Mouse (Mus musculus) brown adipose tissue, adult 24 weeks (tissue): Measurements from ENCODE around the gene Gm28051. TPM values are rescaled to one million over a fixed set of nuclear protein-coding genes. Genes with fewer than 3 reads are reported as not detected.

Experiments used
- H3K27ac ChIP-seq: fragments of 200-500 bp; replicated peaks from 2 replicates; pipeline ENCODE4 v1.5.1; 2012; ENCODE audit warnings: low read depth, mild to moderate bottlenecking, low read length
- H3K4me1 ChIP-seq: fragments of 200-500 bp; 2 replicates; pipeline ENCODE4 v1.6.1; 2012; ENCODE audit warnings: low read length, mixed read lengths; ENCODE audit not compliant: control insufficient read depth, insufficient read depth, insufficient read length
- H3K4me3 ChIP-seq: fragments of 200-500 bp; 2 replicates; pipeline ENCODE4 v1.5.1; 2012; ENCODE audit warnings: low read depth, mild to moderate bottlenecking, low read length, moderate library complexity; ENCODE audit not compliant: insufficient read depth
- polyA plus RNA-seq: library from polyadenylated mRNA; stranded (reverse); fragments of >200 nt; gene quantifications from 2 replicates; pipeline ENCODE4 v1.2.4, GENCODE M21; 2012; ENCODE audit not compliant: missing spikeins, insufficient read depth, insufficient read length

Gene Gm28051
- polyA plus RNA-seq, 1 experiment = not detected

GRCm38 (mm10) chr12:102705216-102705871, 52.2 kb downstream of the Gm28051 start:
- Histone ChIP-seq H3K27ac (0 out of 2 replicates have a peak overlapping the region, but pooled peaks have one; percentile 58), H3K4me1 (0 out of 2 replicates have a peak, but pooled peaks cover 2% of the 10 kb centered on the region), H3K4me3 (peak overlapping the region; percentile 76)

GRCm38 (mm10) chr12:102704457-102705198, 52.9 kb downstream of the Gm28051 start, which contains the start of gene Itpk1:
Gene Itpk1, minus strand, starts transcription at chr12:102704930.
- H3K4me1 ChIP-seq = peaks cover 4% of the 10 kb centered on the region
- peak within 1 kb of the TSS; percentile 98 for H3K4me3 ChIP-seq
- H3K27ac ChIP-seq = peak within 1 kb of the TSS; percentile 75

GRCm38 (mm10) chr12:102703921-102704408, 53.6 kb downstream of the Gm28051 start:
- Histone ChIP-seq H3K27ac (peak overlapping the region; percentile 75), H3K4me1 (peaks cover 8% of the 10 kb centered on the region), H3K4me3 (peak overlapping the region; percentile 98)

- Histone ChIP-seq H3K4me3 (peak overlapping the region; percentile 98), H3K4me1 (peaks cover 10% of the 10 kb centered on the region), H3K27ac (peak overlapping the region; percentile 75)
Observed at GRCm38 (mm10) chr12:102703441-102703840, 54.1 kb downstream of the Gm28051 start.

- peak overlapping the region; percentile 75 for H3K27ac ChIP-seq
- peaks cover 10% of the 10 kb centered on the region for H3K4me1 ChIP-seq
- H3K4me3 ChIP-seq = peak overlapping the region; percentile 98
Observed at GRCm38 (mm10) chr12:102703111-102703412, 54.5 kb downstream of the Gm28051 start.

GRCm38 (mm10) chr12:102702356-102703110, 55.0 kb downstream of the Gm28051 start:
- H3K4me3 ChIP-seq = peak overlapping the region; percentile 98
- H3K4me1 ChIP-seq = peaks cover 11% of the 10 kb centered on the region
- H3K27ac ChIP-seq = peak overlapping the region; percentile 75

- Histone ChIP-seq H3K4me3 (peak overlapping the region; percentile 98), H3K4me1 (peaks cover 19% of the 10 kb centered on the region), H3K27ac (peak overlapping the region; percentile 41)
Observed at GRCm38 (mm10) chr12:102701691-102702207, 55.8 kb downstream of the Gm28051 start.

GRCm38 (mm10) chr12:102700453-102700852, 57.1 kb downstream of the Gm28051 start:
- Histone ChIP-seq H3K4me3 (no peak overlapping the region), H3K4me1 (peaks cover 31% of the 10 kb centered on the region), H3K27ac (no peak overlapping the region)

GRCm38 (mm10) chr12:102699156-102699555, 58.4 kb downstream of the Gm28051 start:
- no peak overlapping the region for H3K4me3 ChIP-seq
- H3K27ac ChIP-seq = no peak overlapping the region
- peaks cover 40% of the 10 kb centered on the region for H3K4me1 ChIP-seq

- no peak overlapping the region for H3K4me3 ChIP-seq
- no peak overlapping the region for H3K27ac ChIP-seq
- peaks cover 49% of the 10 kb centered on the region for H3K4me1 ChIP-seq
Observed at GRCm38 (mm10) chr12:102698089-102698684, 59.4 kb downstream of the Gm28051 start.

GRCm38 (mm10) chr12:102697381-102697780, 60.2 kb downstream of the Gm28051 start:
- Histone ChIP-seq H3K4me3 (no peak overlapping the region), H3K4me1 (peaks cover 55% of the 10 kb centered on the region), H3K27ac (no peak overlapping the region)

- Histone ChIP-seq H3K27ac (no peak overlapping the region), H3K4me3 (no peak overlapping the region), H3K4me1 (peaks cover 61% of the 10 kb centered on the region)
Observed at GRCm38 (mm10) chr12:102696635-102697354, 60.8 kb downstream of the Gm28051 start.

- Histone ChIP-seq H3K4me1 (peaks cover 63% of the 10 kb centered on the region), H3K27ac (0 out of 2 replicates have a peak overlapping the region, but pooled peaks have one; percentile 44), H3K4me3 (peak overlapping the region; percentile 24)
Observed at GRCm38 (mm10) chr12:102695369-102696239, 62.0 kb downstream of the Gm28051 start.
